Mouse (Mus musculus): ENCODE data around the gene Phf20.

GRCm38 (mm10) chr2:156313153-156313552 lies 116.9 kb downstream of the Phf20 start:
- TF ChIP-seq CTCF (IDR thresholded peaks at IDR 0.05; ENCODE audit: extremely low read depth, insufficient read depth, insufficient read length, insufficient replicate concordance) = no peak
- no peak for TF ChIP-seq POLR2A (IDR thresholded peaks at IDR 0.05; ENCODE audit: low read depth, low read length)

Data from spleen, adult 2 months (tissue).